In genomic region chr6:115125358-115125720, GRCm38 (mm10) we compare ENCODE assay signal across 15 mouse cellular contexts. TPM values are rescaled to one million over a fixed set of nuclear protein-coding genes. Genes with fewer than 3 reads are reported as not detected.
DNase-seq lines count a peak whose midpoint lies in the region; ATAC-seq lines count a peak whose summit lies in the region.
"Had no signal": no experiment of that assay in that cellular context is flagged by ENCODE, and none has a peak within 500 bp of the region (broad histone marks: within the 10 kb centered on the region; RNA-seq: fewer than 3 reads in every experiment).

No protein-coding gene starts in this region.

- H3K27me3 ChIP-seq in hindbrain, embryonic 10.5 days (ENCODE audit: insufficient read depth, poor library complexity, severe bottlenecking), result no peaks in the 10 kb centered on the region
- no peaks in the 10 kb centered on the region for H3K27me3 ChIP-seq in hindbrain, embryonic 11.5 days (ENCODE audit: control insufficient read depth, insufficient read depth, low read length)
- no peaks in the 10 kb centered on the region for H3K27me3 ChIP-seq in forebrain, embryonic 15.5 days
- no peaks in the 10 kb centered on the region for H3K27me3 ChIP-seq in hindbrain, embryonic 14.5 days (ENCODE audit: control insufficient read depth, insufficient read depth, low read length)
- no peaks in the 10 kb centered on the region for H3K27me3 ChIP-seq in midbrain, embryonic 15.5 days (replicated peaks)
- H3K27me3 ChIP-seq: heart, embryonic 15.5 days had no signal

- peak overlapping the region; percentile 90 for H3K27ac ChIP-seq in hindbrain, embryonic 10.5 days
- no peak overlapping the region for H3K27ac ChIP-seq in hindbrain, embryonic 11.5 days (ENCODE audit: low read depth, low read length)
- peak overlapping the region; percentile 93 for H3K27ac ChIP-seq in forebrain, embryonic 15.5 days (replicated peaks)
- H3K27ac ChIP-seq in hindbrain, embryonic 14.5 days, result peak overlapping the region; percentile 51
- peak overlapping the region; percentile 61 for H3K27ac ChIP-seq in midbrain, embryonic 15.5 days
- H3K27ac ChIP-seq: embryonic facial prominence, embryonic 10.5 days; heart, adult 2 months; heart, embryonic 15.5 days had no signal

- H3K36me3 ChIP-seq in hindbrain, embryonic 10.5 days, result no peaks in the 10 kb centered on the region
- H3K36me3 ChIP-seq in hindbrain, embryonic 11.5 days (ENCODE audit: control insufficient read depth, insufficient read depth, low read length), result no peaks in the 10 kb centered on the region
- H3K36me3 ChIP-seq in forebrain, embryonic 15.5 days, result no peaks in the 10 kb centered on the region
- no peaks in the 10 kb centered on the region for H3K36me3 ChIP-seq in hindbrain, embryonic 14.5 days (replicated peaks; ENCODE audit: control insufficient read depth, insufficient read depth)
- H3K36me3 ChIP-seq in midbrain, embryonic 15.5 days (replicated peaks), result no peaks in the 10 kb centered on the region
- H3K36me3 ChIP-seq: embryonic facial prominence, embryonic 10.5 days; heart, embryonic 15.5 days had no signal

- no peak overlapping the region for H3K9ac ChIP-seq in hindbrain, embryonic 11.5 days (ENCODE audit: low read depth, low read length)
- H3K9ac ChIP-seq in forebrain, embryonic 15.5 days (replicated peaks), result no peak overlapping the region
- no peak overlapping the region for H3K9ac ChIP-seq in hindbrain, embryonic 14.5 days
- H3K9ac ChIP-seq in midbrain, embryonic 15.5 days, result no peak overlapping the region
- H3K9ac ChIP-seq: heart, embryonic 15.5 days had no signal

- no peak overlapping the region for H3K4me3 ChIP-seq in hindbrain, embryonic 10.5 days
- no peak overlapping the region for H3K4me3 ChIP-seq in hindbrain, embryonic 11.5 days (ENCODE audit: low read depth, low read length)
- H3K4me3 ChIP-seq in forebrain, embryonic 15.5 days, result no peak overlapping the region
- H3K4me3 ChIP-seq in hindbrain, embryonic 14.5 days (replicated peaks; ENCODE audit: low read length), result no peak overlapping the region
- H3K4me3 ChIP-seq in midbrain, embryonic 15.5 days, result no peak overlapping the region
- H3K4me3 ChIP-seq: embryonic facial prominence, embryonic 10.5 days; heart, adult 2 months; heart, embryonic 15.5 days had no signal

- 88% methylated on average over 1 of the region's 1 CpGs for WGBS in hindbrain, embryonic 10.5 days
- WGBS in hindbrain, embryonic 11.5 days, result 79% methylated on average over 1 of the region's 1 CpGs
- 58% methylated on average over 1 of the region's 1 CpGs for WGBS in forebrain, embryonic 15.5 days
- WGBS in hindbrain, embryonic 14.5 days, result 62% methylated on average over 1 of the region's 1 CpGs
- 70% methylated on average over 1 of the region's 1 CpGs for WGBS in midbrain, embryonic 15.5 days

- peaks cover 56% of the 10 kb centered on the region for H3K4me1 ChIP-seq in hindbrain, embryonic 10.5 days (replicated peaks)
- H3K4me1 ChIP-seq in hindbrain, embryonic 11.5 days (replicated peaks; ENCODE audit: control insufficient read depth, insufficient read depth, low read length), result peaks cover 11% of the 10 kb centered on the region
- H3K4me1 ChIP-seq in forebrain, embryonic 15.5 days, result peaks cover 59% of the 10 kb centered on the region
- H3K4me1 ChIP-seq in hindbrain, embryonic 14.5 days (replicated peaks; ENCODE audit: control insufficient read depth, insufficient read depth, low read length), result peaks cover 37% of the 10 kb centered on the region
- peaks cover 38% of the 10 kb centered on the region for H3K4me1 ChIP-seq in midbrain, embryonic 15.5 days

- no peak overlapping the region for H3K4me2 ChIP-seq in hindbrain, embryonic 11.5 days (replicated peaks; ENCODE audit: low read depth, low read length)
- H3K4me2 ChIP-seq in forebrain, embryonic 15.5 days (replicated peaks), result no peak overlapping the region
- H3K4me2 ChIP-seq in hindbrain, embryonic 14.5 days (replicated peaks), result no peak overlapping the region
- no peak overlapping the region for H3K4me2 ChIP-seq in midbrain, embryonic 15.5 days
- H3K4me2 ChIP-seq: heart, embryonic 15.5 days had no signal

- ATAC-seq in hindbrain, embryonic 11.5 days (ENCODE audit: low FRiP score), result no peak
- ATAC-seq in forebrain, embryonic 15.5 days (replicated peaks), result no peak
- no peak for ATAC-seq in hindbrain, embryonic 14.5 days (ENCODE audit: low FRiP score)
- ATAC-seq in midbrain, embryonic 15.5 days (replicated peaks), result no peak
- ATAC-seq: intestine, embryonic 16.5 days had no signal

- DNase-seq in hindbrain, embryonic 10.5 days (ENCODE audit: low spot score), result no peak
- DNase-seq in hindbrain, embryonic 11.5 days (ENCODE audit: low spot score), result no peak
- DNase-seq in hindbrain, embryonic 14.5 days (ENCODE audit: low spot score), result no peak
- DNase-seq in layer of hippocampus, adult 11-12 months (ENCODE audit: low spot score), result no peak
- DNase-seq in thymus, postnatal 25 days, result no peak
- DNase-seq in lung, postnatal 25 days (ENCODE audit: low spot score), result no peak
- DNase-seq: B cell, adult 2 months; liver; retina, postnatal 1 day had no signal

- no peaks in the 10 kb centered on the region for H3K9me3 ChIP-seq in hindbrain, embryonic 10.5 days
- H3K9me3 ChIP-seq in hindbrain, embryonic 11.5 days (ENCODE audit: control insufficient read depth, low read length), result no peaks in the 10 kb centered on the region
- no peaks in the 10 kb centered on the region for H3K9me3 ChIP-seq in forebrain, embryonic 15.5 days
- H3K9me3 ChIP-seq in hindbrain, embryonic 14.5 days (ENCODE audit: control insufficient read depth, low read length), result no peaks in the 10 kb centered on the region
- no peaks in the 10 kb centered on the region for H3K9me3 ChIP-seq in midbrain, embryonic 15.5 days
- H3K9me3 ChIP-seq: embryonic facial prominence, embryonic 10.5 days; heart, embryonic 15.5 days had no signal

RNA-seq across cellular contexts. Expression of gene Syn2, which starts 9.4 kb away (rescaled TPM):
- polyA plus RNA-seq in hindbrain, embryonic 10.5 days (2016; fragmentation: Nextera tagmentation; extraction: Ambion mirVana), result 4.6 and 4.7 TPM in 2 replicates
- 6.0 and 6.2 TPM in 2 replicates for polyA plus RNA-seq in hindbrain, embryonic 11.5 days (2014; fragmentation: Nextera tagmentation; extraction: Ambion mirVana)
- polyA plus RNA-seq in forebrain, embryonic 15.5 days (2015; fragmentation: Nextera tagmentation; extraction: Ambion mirVana), result 34.2 and 34.8 TPM in 2 replicates
- polyA plus RNA-seq in hindbrain, embryonic 14.5 days (2014; fragmentation: Nextera tagmentation; extraction: Ambion mirVana), result 65.1 and 90.7 TPM in 2 replicates
- polyA plus RNA-seq in midbrain, embryonic 15.5 days (2015; fragmentation: Nextera tagmentation; extraction: Ambion mirVana), result 42.6 and 45.7 TPM in 2 replicates
